Mouse (Mus musculus): ENCODE measurements around the gene Astn2. TPM values are rescaled to one million over a fixed set of nuclear protein-coding genes. Genes with fewer than 3 reads are reported as not detected.

Gene Astn2
- polyA plus RNA-seq, 1 experiment from 2014 or later = 0.42 TPM

GRCm38 (mm10) chr4:66232799-66233198 is 171.6 kb downstream of the Astn2 start:
- Histone ChIP-seq H3K9ac (ENCODE audit: low read length) (no peak overlapping the region), H3K9me3 (replicated peaks; ENCODE audit: control insufficient read depth, low read length) (no peaks in the 10 kb centered on the region), H3K27ac (ENCODE audit: low read depth, low read length) (no peak overlapping the region), H3K36me3 (ENCODE audit: control insufficient read depth, insufficient read depth, low read length) (no peaks in the 10 kb centered on the region), H3K27me3 (replicated peaks; ENCODE audit: control insufficient read depth, insufficient read depth, low read length) (no peaks in the 10 kb centered on the region), H3K4me2 (ENCODE audit: low read length) (no peak overlapping the region), H3K4me3 (ENCODE audit: low read depth, low read length) (no peak overlapping the region), H3K4me1 (ENCODE audit: control insufficient read depth, insufficient read depth, low read length) (no peaks in the 10 kb centered on the region)
- WGBS = 90% methylated on average over 3 of the region's 3 CpGs
- DNase-seq (ENCODE audit: low spot score) (no peak), ATAC-seq (no peak)

GRCm38 (mm10) chr4:66232350-66232749 is 172.1 kb downstream of the Astn2 start:
- no peak overlapping the region for H3K27ac ChIP-seq (ENCODE audit: low read depth, low read length)
- H3K4me2 ChIP-seq (ENCODE audit: low read length) = no peak overlapping the region
- ATAC-seq = peak; percentile 50; the same call in 1 of the 2 replicates
- 57% methylated on average over 2 of the region's 2 CpGs for WGBS
- H3K36me3 ChIP-seq (ENCODE audit: control insufficient read depth, insufficient read depth, low read length) = no peaks in the 10 kb centered on the region
- no peak overlapping the region for H3K9ac ChIP-seq (ENCODE audit: low read length)
- peak; percentile 24 for DNase-seq (ENCODE audit: low spot score)
- H3K4me1 ChIP-seq (ENCODE audit: control insufficient read depth, insufficient read depth, low read length) = no peaks in the 10 kb centered on the region
- H3K27me3 ChIP-seq (replicated peaks; ENCODE audit: control insufficient read depth, insufficient read depth, low read length) = no peaks in the 10 kb centered on the region
- H3K9me3 ChIP-seq (replicated peaks; ENCODE audit: control insufficient read depth, low read length) = no peaks in the 10 kb centered on the region
- H3K4me3 ChIP-seq (ENCODE audit: low read depth, low read length) = no peak overlapping the region

- no peaks in the 10 kb centered on the region for H3K27me3 ChIP-seq (replicated peaks; ENCODE audit: control insufficient read depth, insufficient read depth, low read length)
- DNase-seq (ENCODE audit: low spot score) (no peak), ATAC-seq (no peak)
- WGBS = 94% methylated on average over 4 of the region's 4 CpGs
- H3K9me3 ChIP-seq (replicated peaks; ENCODE audit: control insufficient read depth, low read length) = no peaks in the 10 kb centered on the region
- H3K4me2 ChIP-seq (ENCODE audit: low read length) = no peak overlapping the region
- H3K4me3 ChIP-seq (ENCODE audit: low read depth, low read length) = no peak overlapping the region
- no peaks in the 10 kb centered on the region for H3K4me1 ChIP-seq (ENCODE audit: control insufficient read depth, insufficient read depth, low read length)
- H3K27ac ChIP-seq (ENCODE audit: low read depth, low read length) = no peak overlapping the region
- no peak overlapping the region for H3K9ac ChIP-seq (ENCODE audit: low read length)
- H3K36me3 ChIP-seq (ENCODE audit: control insufficient read depth, insufficient read depth, low read length) = no peaks in the 10 kb centered on the region
These were observed 173.7 kb downstream of the Astn2 start for GRCm38 (mm10) chr4:66230735-66231134.

- no peak for ATAC-seq
- WGBS = 92% methylated on average over 9 of the region's 9 CpGs
- H3K4me3 ChIP-seq (ENCODE audit: low read depth, low read length) = no peak overlapping the region
These were observed 181.7 kb downstream of the Astn2 start for GRCm38 (mm10) chr4:66222602-66223317.

GRCm38 (mm10) chr4:66215170-66215618 is 189.2 kb downstream of the Astn2 start:
- DNase-seq (ENCODE audit: low spot score) = peak; percentile 75
- Histone ChIP-seq H3K9ac (ENCODE audit: low read length) (peak overlapping the region; percentile 21; the same call in 1 of the 2 replicates), H3K4me3 (ENCODE audit: low read depth, low read length) (no peak overlapping the region), H3K27ac (ENCODE audit: low read depth, low read length) (peak overlapping the region; percentile 15; the same call in 1 of the 2 replicates), H3K27me3 (replicated peaks; ENCODE audit: control insufficient read depth, insufficient read depth, low read length) (no peaks in the 10 kb centered on the region), H3K4me1 (ENCODE audit: control insufficient read depth, insufficient read depth, low read length) (peaks cover 8% of the 10 kb centered on the region; the same call in 1 of the 2 replicates), H3K36me3 (ENCODE audit: control insufficient read depth, insufficient read depth, low read length) (no peaks in the 10 kb centered on the region), H3K9me3 (replicated peaks; ENCODE audit: control insufficient read depth, low read length) (no peaks in the 10 kb centered on the region), H3K4me2 (ENCODE audit: low read length) (no peak overlapping the region)
- ATAC-seq = peak; percentile 82
- WGBS = 11% methylated on average over 9 of the region's 9 CpGs

More at GRCm38 (mm10) chr4:66222602-66223317, 181.7 kb downstream of the Astn2 start:
- no peaks in the 10 kb centered on the region for H3K9me3 ChIP-seq (replicated peaks; ENCODE audit: control insufficient read depth, low read length)
- H3K4me1 ChIP-seq (ENCODE audit: control insufficient read depth, insufficient read depth, low read length) = no peaks in the 10 kb centered on the region
- no peak overlapping the region for H3K4me2 ChIP-seq (ENCODE audit: low read length)
- H3K9ac ChIP-seq (ENCODE audit: low read length) = no peak overlapping the region
- no peaks in the 10 kb centered on the region for H3K36me3 ChIP-seq (ENCODE audit: control insufficient read depth, insufficient read depth, low read length)
- no peak for DNase-seq (ENCODE audit: low spot score)
- no peaks in the 10 kb centered on the region for H3K27me3 ChIP-seq (replicated peaks; ENCODE audit: control insufficient read depth, insufficient read depth, low read length)
- no peak overlapping the region for H3K27ac ChIP-seq (ENCODE audit: low read depth, low read length)

- WGBS = 93% methylated on average over 8 of the region's 8 CpGs
- no peak for DNase-seq (ENCODE audit: low spot score)
- H3K27me3 ChIP-seq (replicated peaks; ENCODE audit: control insufficient read depth, insufficient read depth, low read length) = no peaks in the 10 kb centered on the region
- no peak overlapping the region for H3K9ac ChIP-seq (ENCODE audit: low read length)
- H3K4me1 ChIP-seq (ENCODE audit: control insufficient read depth, insufficient read depth, low read length) = no peaks in the 10 kb centered on the region
- no peak for ATAC-seq
- no peak overlapping the region for H3K27ac ChIP-seq (ENCODE audit: low read depth, low read length)
- H3K4me3 ChIP-seq (ENCODE audit: low read depth, low read length) = no peak overlapping the region
- no peaks in the 10 kb centered on the region for H3K9me3 ChIP-seq (replicated peaks; ENCODE audit: control insufficient read depth, low read length)
- no peaks in the 10 kb centered on the region for H3K36me3 ChIP-seq (ENCODE audit: control insufficient read depth, insufficient read depth, low read length)
- no peak overlapping the region for H3K4me2 ChIP-seq (ENCODE audit: low read length)
These were observed 214.8 kb downstream of the Astn2 start for GRCm38 (mm10) chr4:66189636-66190035.

GRCm38 (mm10) chr4:66175887-66176533 is 228.4 kb downstream of the Astn2 start:
- Histone ChIP-seq H3K4me3 (ENCODE audit: low read depth, low read length) (no peak overlapping the region), H3K9ac (ENCODE audit: low read length) (no peak overlapping the region), H3K4me1 (ENCODE audit: control insufficient read depth, insufficient read depth, low read length) (no peaks in the 10 kb centered on the region), H3K27ac (ENCODE audit: low read depth, low read length) (no peak overlapping the region), H3K4me2 (ENCODE audit: low read length) (no peak overlapping the region), H3K27me3 (replicated peaks; ENCODE audit: control insufficient read depth, insufficient read depth, low read length) (no peaks in the 10 kb centered on the region), H3K9me3 (replicated peaks; ENCODE audit: control insufficient read depth, low read length) (no peaks in the 10 kb centered on the region), H3K36me3 (ENCODE audit: control insufficient read depth, insufficient read depth, low read length) (no peaks in the 10 kb centered on the region)
- ATAC-seq (0 out of 2 replicates have a peak, but pooled peaks have one; percentile 32), DNase-seq (ENCODE audit: low spot score) (no peak)
- WGBS = 72% methylated on average over 14 of the region's 14 CpGs

- Histone ChIP-seq H3K27ac (ENCODE audit: low read depth, low read length) (no peak overlapping the region), H3K9me3 (replicated peaks; ENCODE audit: control insufficient read depth, low read length) (no peaks in the 10 kb centered on the region), H3K4me3 (ENCODE audit: low read depth, low read length) (no peak overlapping the region), H3K27me3 (replicated peaks; ENCODE audit: control insufficient read depth, insufficient read depth, low read length) (no peaks in the 10 kb centered on the region), H3K4me2 (ENCODE audit: low read length) (no peak overlapping the region), H3K4me1 (ENCODE audit: control insufficient read depth, insufficient read depth, low read length) (no peaks in the 10 kb centered on the region), H3K9ac (ENCODE audit: low read length) (no peak overlapping the region), H3K36me3 (ENCODE audit: control insufficient read depth, insufficient read depth, low read length) (no peaks in the 10 kb centered on the region)
- DNase-seq (ENCODE audit: low spot score) (no peak), ATAC-seq (no peak)
- WGBS = 68% methylated on average over 5 of the region's 5 CpGs
These were observed 232.8 kb downstream of the Astn2 start for GRCm38 (mm10) chr4:66171583-66171982.

GRCm38 (mm10) chr4:66170787-66171186 is 233.6 kb downstream of the Astn2 start:
- H3K4me2 ChIP-seq (ENCODE audit: low read length) = no peak overlapping the region
- no peak overlapping the region for H3K27ac ChIP-seq (ENCODE audit: low read depth, low read length)
- H3K27me3 ChIP-seq (replicated peaks; ENCODE audit: control insufficient read depth, insufficient read depth, low read length) = no peaks in the 10 kb centered on the region
- DNase-seq (ENCODE audit: low spot score) (no peak), ATAC-seq (no peak)
- WGBS = 92% methylated on average over 3 of the region's 3 CpGs
- H3K4me1 ChIP-seq (ENCODE audit: control insufficient read depth, insufficient read depth, low read length) = no peaks in the 10 kb centered on the region
- no peak overlapping the region for H3K4me3 ChIP-seq (ENCODE audit: low read depth, low read length)
- no peaks in the 10 kb centered on the region for H3K36me3 ChIP-seq (ENCODE audit: control insufficient read depth, insufficient read depth, low read length)
- H3K9me3 ChIP-seq (replicated peaks; ENCODE audit: control insufficient read depth, low read length) = no peaks in the 10 kb centered on the region
- no peak overlapping the region for H3K9ac ChIP-seq (ENCODE audit: low read length)
